Mouse (Mus musculus) heart, embryonic 13.5 days (tissue): ENCODE data around the gene Pcyt2. TPM values are rescaled to one million over a fixed set of nuclear protein-coding genes. Genes with fewer than 3 reads are reported as not detected.

ENCODE experiments used
- ATAC-seq: fragments of 200-750 bp; cut with Nextera tagmentation; 2 replicates; pipeline ENCODE4 v1.8.0; 2017; ENCODE audit warnings: moderate TSS enrichment; ENCODE audit not compliant: insufficient number of reproducible peaks, low FRiP score, low TSS enrichment; ENCODE audit errors: extremely low read depth
- H3K27ac ChIP-seq: fragments of 300-500 bp; sonication (generic); replicated peaks from 2 replicates; pipeline ENCODE4 v1.5.1; 2015; ENCODE audit warnings: moderate library complexity, mild to moderate bottlenecking, inconsistent platforms
- H3K27me3 ChIP-seq: fragments of 300-500 bp; sonication (generic); replicated peaks from 2 replicates; pipeline ENCODE4 v1.6.1; 2015; ENCODE audit warnings: mild to moderate bottlenecking, inconsistent platforms
- H3K36me3 ChIP-seq: fragments of 300-500 bp; sonication (generic); 2 replicates; pipeline ENCODE4 v1.6.1; 2015; ENCODE audit warnings: mild to moderate bottlenecking, inconsistent platforms
- H3K4me1 ChIP-seq: fragments of 300-500 bp; sonication (generic); 2 replicates; pipeline ENCODE4 v1.6.1; 2015; ENCODE audit warnings: inconsistent platforms
- H3K4me2 ChIP-seq: fragments of 300-500 bp; sonication (generic); 2 replicates; pipeline ENCODE4 v1.6.1; 2015; ENCODE audit warnings: inconsistent platforms, mild to moderate bottlenecking, moderate library complexity
- H3K4me3 ChIP-seq: fragments of 300-500 bp; sonication (generic); 2 replicates; pipeline ENCODE4 v1.5.1; 2015; ENCODE audit warnings: moderate library complexity, mild to moderate bottlenecking, inconsistent platforms
- H3K9ac ChIP-seq: fragments of 300-500 bp; sonication (generic); 2 replicates; pipeline ENCODE4 v1.6.1; 2015; ENCODE audit warnings: inconsistent platforms, mild to moderate bottlenecking, moderate library complexity
- H3K9me3 ChIP-seq: fragments of 300-500 bp; sonication (generic); 2 replicates; pipeline ENCODE4 v1.6.1; 2016; ENCODE audit warnings: inconsistent platforms
- WGBS: fragments of 180-500 bp; shearing (Covaris S2); methylation state at CpG from one replicate; pipeline ENCODE4 v1.1.7; 2015; ENCODE audit warnings: mixed read lengths; 5-methylcytosine and 5-hydroxymethylcytosine counted together
- polyA plus RNA-seq: library from polyadenylated mRNA; unstranded; fragments of >200 nt; fragmentation: Nextera tagmentation; extraction: Ambion mirVana; gene quantifications from 2 replicates; pipeline ENCODE4 v1.2.1, GENCODE M21; 2015

Pcyt2 gene
- polyA plus RNA-seq, 1 experiment from 2014 or later = 71.8 TPM

DNA sequence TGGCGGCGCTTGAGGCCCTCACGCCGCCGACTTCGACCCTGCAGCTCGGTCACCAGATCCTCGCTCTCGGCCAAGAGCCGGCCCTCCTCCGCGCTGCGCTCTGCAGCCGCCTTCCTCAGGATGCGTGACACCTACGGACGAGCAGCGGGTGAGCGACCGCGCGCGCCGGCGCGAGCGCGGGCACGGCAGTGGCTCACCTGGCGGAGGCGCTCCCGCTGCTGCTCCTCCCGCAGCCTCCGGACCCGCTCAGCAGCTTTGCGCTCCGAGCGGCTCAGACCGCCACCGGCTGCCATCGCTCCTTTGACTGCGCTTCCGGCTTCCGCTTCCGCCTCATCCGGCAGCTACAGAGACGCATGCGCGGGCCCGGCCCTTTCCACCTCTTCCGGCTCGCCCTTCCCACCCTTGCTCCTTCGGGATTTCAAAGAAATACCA is 7.0 kb upstream of the Pcyt2 start:
- Histone ChIP-seq H3K36me3 (peaks cover 67% of the 10 kb centered on the region), H3K9ac (peak overlapping the region; percentile 90), H3K9me3 (no peaks in the 10 kb centered on the region), H3K4me3 (peak overlapping the region; percentile 99), H3K4me2 (peak overlapping the region; percentile 96), H3K27ac (peak overlapping the region; percentile 78), H3K27me3 (no peaks in the 10 kb centered on the region), H3K4me1 (peaks cover 30% of the 10 kb centered on the region)
- WGBS = under 1% methylated on average over 51 of the region's 53 CpGs
- ATAC-seq = peak; percentile 64

DNA sequence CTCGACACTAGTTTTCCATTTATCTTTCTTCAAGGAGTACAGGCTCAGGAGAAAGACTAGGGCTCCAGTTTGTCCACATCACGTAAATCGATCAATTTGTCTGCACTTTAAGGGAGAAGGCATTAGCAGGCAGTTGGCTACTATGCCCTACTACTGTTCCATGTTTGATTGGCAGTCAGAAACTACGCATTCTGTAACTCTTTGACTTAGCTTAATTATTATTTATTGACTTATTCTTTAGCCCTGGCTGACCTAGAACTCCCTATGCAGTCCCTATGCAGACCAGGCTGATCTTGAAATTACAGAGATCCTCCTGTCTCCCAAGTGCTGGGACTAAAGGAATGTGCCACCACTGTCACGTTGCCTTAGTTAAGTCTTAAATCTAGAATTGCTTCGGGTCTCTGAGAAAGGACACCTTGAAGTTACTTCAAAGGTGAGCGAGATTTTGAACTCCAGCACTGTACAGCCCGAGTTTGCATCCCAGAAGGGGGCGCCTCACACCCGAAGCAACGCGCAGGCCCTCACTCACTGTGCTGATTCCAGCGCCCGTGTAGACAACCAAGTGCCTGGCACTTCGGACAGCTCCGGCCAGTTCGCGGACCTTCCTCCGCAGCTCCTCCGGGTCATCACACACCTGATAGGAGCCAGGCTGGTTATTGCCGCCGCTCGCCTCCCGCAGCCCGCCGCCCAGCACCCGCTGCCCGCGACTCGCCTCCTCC is 6.4 kb upstream of the Pcyt2 start:
- Histone ChIP-seq H3K4me2 (peak overlapping the region; percentile 96), H3K27ac (peak overlapping the region; percentile 78), H3K4me3 (peak overlapping the region; percentile 99), H3K27me3 (no peaks in the 10 kb centered on the region), H3K9ac (peak overlapping the region; percentile 90), H3K9me3 (no peaks in the 10 kb centered on the region), H3K4me1 (peaks cover 24% of the 10 kb centered on the region), H3K36me3 (peaks cover 67% of the 10 kb centered on the region)
- peak; percentile 68 for ATAC-seq
- 12% methylated on average over 30 of the region's 30 CpGs for WGBS

- 84% methylated on average over 6 of the region's 6 CpGs for WGBS
- Histone ChIP-seq H3K27me3 (no peaks in the 10 kb centered on the region), H3K4me3 (no peak overlapping the region), H3K36me3 (peaks cover 69% of the 10 kb centered on the region), H3K9ac (no peak overlapping the region), H3K4me2 (no peak overlapping the region), H3K27ac (no peak overlapping the region), H3K4me1 (peaks cover 24% of the 10 kb centered on the region), H3K9me3 (no peaks in the 10 kb centered on the region)
- no peak for ATAC-seq
Observed at GRCm38 (mm10) chr11:120622805-120623204, 5.1 kb upstream of the Pcyt2 start.

DNA sequence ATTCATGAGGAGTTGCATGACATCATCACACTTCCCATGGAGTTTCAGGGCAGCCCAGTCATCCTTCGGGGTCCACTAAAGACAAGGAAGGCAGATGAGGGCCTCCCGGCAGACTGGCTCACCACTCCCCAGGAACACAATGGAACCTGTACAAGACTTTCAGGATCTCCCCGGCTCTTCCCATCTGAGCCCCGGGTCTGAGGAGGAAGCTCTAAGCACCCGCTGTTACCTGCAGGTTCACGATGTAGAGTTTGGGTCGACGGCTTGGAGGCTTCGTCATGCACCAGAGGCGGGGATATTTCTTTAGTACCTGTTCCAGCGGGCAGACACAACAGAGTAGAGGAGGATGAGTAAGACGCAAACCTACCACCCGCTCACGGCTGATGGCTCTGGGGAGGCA is 2.5 kb upstream of the Pcyt2 start:
- 91% methylated on average over 14 of the region's 14 CpGs for WGBS
- H3K9me3 ChIP-seq = no peaks in the 10 kb centered on the region
- peaks cover 64% of the 10 kb centered on the region for H3K36me3 ChIP-seq
- no peak overlapping the region for H3K9ac ChIP-seq
- no peak for ATAC-seq
- H3K4me3 ChIP-seq = no peak overlapping the region
- H3K27me3 ChIP-seq = no peaks in the 10 kb centered on the region
- H3K27ac ChIP-seq = no peak overlapping the region
- peaks cover 34% of the 10 kb centered on the region for H3K4me1 ChIP-seq
- no peak overlapping the region for H3K4me2 ChIP-seq

- Histone ChIP-seq H3K9me3 (no peaks in the 10 kb centered on the region), H3K4me2 (no peak overlapping the region), H3K4me1 (peaks cover 27% of the 10 kb centered on the region), H3K36me3 (peaks cover 72% of the 10 kb centered on the region), H3K27me3 (no peaks in the 10 kb centered on the region), H3K27ac (no peak overlapping the region; the same call in 1 of the 2 replicates), H3K4me3 (no peak overlapping the region), H3K9ac (no peak overlapping the region)
- no peak for ATAC-seq
- WGBS = 92% methylated on average over 25 of the region's 25 CpGs
Observed at GRCm38 (mm10) chr11:120618619-120619535, 1.1 kb upstream of the Pcyt2 start.

GRCm38 (mm10) chr11:120616617-120617294 is 980 bp downstream of the Pcyt2 start:
- 27% methylated on average over 4 of the region's 4 CpGs for WGBS
- H3K27ac ChIP-seq = peak overlapping the region; percentile 73

DNA sequence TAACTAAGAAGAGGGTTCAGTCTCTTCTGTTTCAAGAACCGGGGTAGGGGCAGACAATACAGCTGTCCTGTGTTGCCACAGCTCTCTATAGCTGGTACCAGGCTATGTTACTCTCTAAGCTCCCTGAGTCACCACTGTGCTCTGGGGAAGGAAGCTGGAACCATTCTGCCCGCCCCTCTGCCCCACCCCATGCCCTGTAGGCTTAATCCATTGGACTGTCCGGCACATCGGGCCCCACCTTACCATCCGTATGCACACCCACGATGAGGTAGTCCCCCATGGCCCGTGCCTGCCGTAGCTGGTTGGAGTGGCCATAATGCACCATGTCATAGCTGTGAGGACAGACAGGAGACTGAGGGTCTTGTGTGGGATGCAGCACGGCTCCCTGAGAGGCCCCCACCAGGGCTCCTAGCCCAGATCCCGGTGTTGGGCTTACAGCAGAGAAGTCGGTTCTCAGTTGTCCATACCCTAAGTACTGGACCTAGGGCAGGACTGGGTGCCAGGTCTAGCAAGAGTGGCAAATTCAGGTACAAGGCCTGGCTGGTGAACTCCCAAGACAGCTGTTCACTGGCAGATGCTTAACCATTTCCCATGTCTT is 2.0 kb downstream of the Pcyt2 start:
- 91% methylated on average over 11 of the region's 11 CpGs for WGBS
- Histone ChIP-seq H3K27me3 (no peaks in the 10 kb centered on the region), H3K4me2 (no peak overlapping the region), H3K36me3 (peaks cover 76% of the 10 kb centered on the region), H3K9me3 (no peaks in the 10 kb centered on the region), H3K9ac (no peak overlapping the region), H3K27ac (no peak overlapping the region), H3K4me3 (no peak overlapping the region), H3K4me1 (peaks cover 21% of the 10 kb centered on the region)
- ATAC-seq = no peak

More at GRCm38 (mm10) chr11:120616617-120617294, 980 bp downstream of the Pcyt2 start:
- H3K4me1 ChIP-seq = peaks cover 21% of the 10 kb centered on the region
- H3K9ac ChIP-seq = peak overlapping the region; percentile 93
- no peaks in the 10 kb centered on the region for H3K9me3 ChIP-seq
- peaks cover 76% of the 10 kb centered on the region for H3K36me3 ChIP-seq
- ATAC-seq = no peak
- no peaks in the 10 kb centered on the region for H3K27me3 ChIP-seq
- H3K4me3 ChIP-seq = peak overlapping the region; percentile 88
- H3K4me2 ChIP-seq = peak overlapping the region; percentile 87

- Histone ChIP-seq H3K4me1 (peaks cover 21% of the 10 kb centered on the region), H3K4me3 (no peak overlapping the region), H3K27ac (no peak overlapping the region), H3K9me3 (no peaks in the 10 kb centered on the region), H3K4me2 (no peak overlapping the region), H3K27me3 (no peaks in the 10 kb centered on the region), H3K9ac (no peak overlapping the region), H3K36me3 (peaks cover 76% of the 10 kb centered on the region)
- 90% methylated on average over 6 of the region's 6 CpGs for WGBS
- ATAC-seq = no peak
Observed at GRCm38 (mm10) chr11:120615167-120615566, 2.6 kb downstream of the Pcyt2 start.

GRCm38 (mm10) chr11:120613976-120614375 is 3.8 kb downstream of the Pcyt2 start:
- no peak for ATAC-seq
- 86% methylated on average over 8 of the region's 8 CpGs for WGBS
- Histone ChIP-seq H3K27ac (no peak overlapping the region), H3K4me2 (no peak overlapping the region), H3K9ac (no peak overlapping the region), H3K4me1 (peaks cover 31% of the 10 kb centered on the region), H3K9me3 (no peaks in the 10 kb centered on the region), H3K27me3 (0 out of 2 replicates have a peak, but pooled peaks cover 4% of the 10 kb centered on the region), H3K36me3 (peaks cover 70% of the 10 kb centered on the region), H3K4me3 (no peak overlapping the region)

GRCm38 (mm10) chr11:120613481-120613972 is 4.2 kb downstream of the Pcyt2 start:
- Histone ChIP-seq H3K36me3 (peaks cover 65% of the 10 kb centered on the region), H3K9me3 (no peaks in the 10 kb centered on the region), H3K27me3 (0 out of 2 replicates have a peak, but pooled peaks cover 8% of the 10 kb centered on the region), H3K27ac (no peak overlapping the region), H3K4me2 (no peak overlapping the region), H3K9ac (no peak overlapping the region), H3K4me1 (peaks cover 35% of the 10 kb centered on the region), H3K4me3 (no peak overlapping the region)
- no peak for ATAC-seq
- 89% methylated on average over 10 of the region's 10 CpGs for WGBS
